Mouse (Mus musculus): ENCODE measurements around the gene R3hdm2.

R3hdm2 gene

DNA sequence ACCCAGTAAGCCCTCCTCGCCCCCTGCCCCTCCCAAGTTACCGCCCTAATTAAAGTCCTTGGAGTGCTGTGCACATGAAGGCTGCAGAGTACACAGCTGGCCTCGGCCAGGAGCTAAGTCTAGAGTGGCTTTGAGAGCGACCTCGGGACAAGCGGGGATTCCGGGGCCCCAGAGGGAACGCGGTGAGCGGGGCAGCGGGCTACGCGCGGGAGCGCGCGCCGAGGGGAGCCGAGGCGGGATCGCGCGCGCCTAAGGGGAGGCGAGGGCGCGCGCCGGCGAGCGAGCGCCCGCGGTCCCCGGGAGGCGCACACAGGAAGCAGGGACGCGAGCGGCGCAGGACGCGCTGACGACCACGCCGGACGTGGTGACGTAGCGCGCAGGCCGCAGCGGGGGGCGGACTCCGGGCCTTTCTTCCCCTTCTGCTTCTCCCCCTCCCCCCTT lies at the start of gene R3hdm2:
TSS of gene R3hdm2 (plus strand) at position 77 of the 441 bp plus-strand sequence.
- in situ Hi-C loops (cut with MboI; ENCODE audit: low sequenced_read_pairs): no loop called here

DNA sequence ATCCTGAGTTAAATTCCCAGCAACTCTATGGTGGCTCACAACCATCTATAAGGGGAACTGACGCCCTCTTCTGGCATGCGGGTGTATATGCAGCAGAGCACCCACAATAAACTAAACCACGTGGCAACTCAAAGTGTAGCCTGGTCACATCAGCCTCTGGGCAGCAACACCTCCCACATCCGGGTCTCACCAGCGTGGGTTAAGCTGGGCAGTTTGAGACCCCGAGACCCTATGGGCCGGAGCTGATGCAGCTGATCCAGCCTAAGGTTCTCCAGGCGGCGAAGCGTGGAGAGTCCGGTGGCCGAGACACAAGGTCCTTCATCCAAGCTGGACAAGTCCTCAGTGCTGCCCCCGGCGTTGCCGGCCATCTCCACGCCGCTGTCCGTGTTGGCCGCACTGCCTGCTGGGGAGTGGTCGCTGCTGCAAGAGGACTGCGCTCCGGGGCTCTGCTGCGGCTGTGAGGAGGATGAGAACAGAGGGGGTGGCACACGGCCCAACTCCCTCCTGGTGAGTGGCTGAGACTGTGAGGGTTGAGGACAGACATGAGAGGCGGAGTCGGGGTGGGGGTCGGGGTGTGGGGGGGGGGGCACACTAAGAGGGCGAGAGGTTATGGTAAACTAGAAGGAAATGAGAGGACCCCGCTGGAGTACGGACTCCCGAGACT lies 47.8 kb upstream of the R3hdm2 start:
- in situ Hi-C loops (cut with MboI; ENCODE audit: low sequenced_read_pairs): no loop called here

GRCm38 (mm10) chr10:127333152-127333551 lies 47.0 kb upstream of the R3hdm2 start:
- in situ Hi-C loops (cut with MboI; ENCODE audit: low sequenced_read_pairs): no loop called here

DNA sequence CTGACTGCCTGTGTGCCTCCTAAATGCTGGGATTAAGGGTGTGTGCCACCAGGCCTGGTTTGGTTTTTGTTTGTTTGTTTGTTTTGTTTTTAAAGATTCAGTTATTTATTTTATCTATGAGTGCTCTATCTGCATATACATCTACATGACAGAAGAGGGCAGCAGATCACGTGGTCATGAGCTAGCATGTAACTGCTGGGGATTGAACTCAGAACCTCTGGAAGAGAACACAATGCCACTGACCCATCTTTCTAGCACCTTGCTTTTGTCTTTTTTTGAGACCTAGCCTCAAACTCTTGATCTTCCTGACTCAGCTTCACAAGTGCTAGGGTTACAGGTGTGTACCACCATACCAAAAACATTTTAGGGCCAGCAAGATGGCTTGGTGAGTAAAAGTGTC lies 44.9 kb upstream of the R3hdm2 start:
- in situ Hi-C loops (cut with MboI; ENCODE audit: low sequenced_read_pairs): no loop called here

- in situ Hi-C loops (cut with MboI; ENCODE audit: low sequenced_read_pairs): no loop called here
These were observed 43.2 kb upstream of the R3hdm2 start for GRCm38 (mm10) chr10:127336952-127337351.

DNA sequence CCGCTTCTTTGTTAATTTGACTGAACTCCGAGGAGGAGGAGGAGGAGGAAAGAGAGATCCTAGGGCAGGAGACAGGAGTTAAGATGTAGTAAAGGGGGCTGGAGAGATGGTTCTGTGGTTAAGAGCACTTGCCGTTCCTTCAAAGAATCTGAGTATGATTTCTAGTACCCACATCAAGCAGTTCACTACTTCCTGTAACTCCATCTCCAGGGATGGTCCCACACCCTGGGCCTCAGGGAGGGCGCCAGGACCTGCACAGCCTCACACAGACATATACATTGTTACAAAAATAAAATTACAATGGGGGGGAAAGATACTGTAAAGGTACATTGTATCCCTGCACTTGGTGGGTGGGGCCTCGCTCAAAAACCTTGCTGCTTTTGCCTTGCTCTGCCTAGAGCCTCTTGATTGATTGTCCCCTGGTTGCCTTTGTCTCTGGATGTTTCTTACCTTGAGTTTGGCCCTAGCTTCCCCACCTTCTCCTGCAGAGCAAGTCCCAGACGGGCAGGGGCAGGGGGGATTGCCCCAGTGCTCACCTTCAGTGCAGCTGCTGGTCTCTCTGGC lies 42.5 kb upstream of the R3hdm2 start:
- in situ Hi-C loops (cut with MboI; ENCODE audit: low sequenced_read_pairs): no loop called here

GRCm38 (mm10) chr10:127338930-127339682 lies 41.0 kb upstream of the R3hdm2 start:
- in situ Hi-C loops (cut with MboI; ENCODE audit: low sequenced_read_pairs): no loop called here

GRCm38 (mm10) chr10:127339683-127340576 lies 40.2 kb upstream of the R3hdm2 start:
- in situ Hi-C loops (cut with MboI; ENCODE audit: low sequenced_read_pairs): no loop called here

- in situ Hi-C loops (cut with MboI; ENCODE audit: low sequenced_read_pairs): no loop called here
These were observed 39.4 kb upstream of the R3hdm2 start for GRCm38 (mm10) chr10:127340577-127341359.

DNA sequence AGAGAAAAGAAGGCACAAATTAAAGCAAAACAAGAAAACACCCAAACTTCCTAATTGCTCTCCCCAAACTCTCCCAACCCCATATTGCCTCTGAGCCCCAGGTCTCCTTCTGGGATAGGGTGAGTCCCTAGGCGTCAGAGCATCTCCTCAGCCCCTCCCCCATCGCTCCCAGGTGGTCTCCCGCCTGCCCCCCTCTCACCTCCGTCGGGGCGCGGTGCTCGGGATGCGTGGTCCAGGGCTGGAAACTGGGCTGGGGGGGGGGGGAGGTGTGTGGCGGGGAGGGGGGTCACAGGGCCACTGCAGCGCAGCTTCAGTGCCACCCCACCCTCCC lies 38.8 kb upstream of the R3hdm2 start:
- in situ Hi-C loops (cut with MboI; ENCODE audit: low sequenced_read_pairs): no loop called here

- in situ Hi-C loops (cut with MboI; ENCODE audit: low sequenced_read_pairs): no loop called here
These were observed 38.1 kb upstream of the R3hdm2 start, which contains the start of gene Gli1 for GRCm38 (mm10) chr10:127341891-127342639. Gli1 (minus strand) TSS chr10:127341974.

DNA sequence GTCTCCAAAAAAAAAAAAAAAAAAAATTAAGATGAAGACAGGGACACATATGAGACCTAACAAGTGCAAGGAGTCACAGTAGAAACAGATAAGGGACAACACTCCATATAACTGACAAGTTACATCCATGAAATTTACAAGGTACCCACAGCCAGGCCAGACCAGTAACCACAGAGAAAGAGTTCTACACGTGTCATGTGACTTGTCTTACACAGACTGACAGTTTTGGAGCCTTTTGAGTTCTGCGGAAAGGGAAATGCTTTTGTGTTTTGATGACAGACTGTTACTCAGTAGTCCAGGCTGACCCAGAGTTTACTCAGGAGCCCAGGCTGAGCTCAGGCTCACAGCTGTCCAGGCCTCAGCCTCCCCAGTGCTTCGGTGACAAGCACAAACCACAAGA lies 37.1 kb upstream of the R3hdm2 start:
- in situ Hi-C loops (cut with MboI; ENCODE audit: low sequenced_read_pairs): no loop called here

GRCm38 (mm10) chr10:127346173-127346572 lies 34.0 kb upstream of the R3hdm2 start:
- in situ Hi-C loops (cut with MboI; ENCODE audit: low sequenced_read_pairs): no loop called here

DNA sequence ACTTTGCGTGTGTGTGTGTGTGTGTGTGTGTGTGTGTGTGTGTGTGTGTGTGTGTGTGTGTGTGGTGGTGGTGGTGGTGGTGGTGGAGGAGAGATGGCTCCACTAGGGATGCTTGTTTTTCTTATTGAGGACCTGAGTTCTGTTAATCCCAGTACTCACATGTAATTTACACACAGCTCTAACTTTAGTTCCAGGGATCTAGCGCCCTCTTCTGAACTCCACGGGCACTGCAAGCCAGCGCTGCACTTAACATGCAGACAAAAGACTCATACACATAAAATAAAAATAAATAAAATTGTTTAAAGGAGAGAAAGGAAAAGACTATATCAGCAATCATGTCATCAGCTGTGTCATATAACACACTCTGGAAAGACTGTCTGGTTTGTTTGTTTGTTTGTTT lies 31.2 kb upstream of the R3hdm2 start:
- in situ Hi-C loops (cut with MboI; ENCODE audit: low sequenced_read_pairs): no loop called here

DNA sequence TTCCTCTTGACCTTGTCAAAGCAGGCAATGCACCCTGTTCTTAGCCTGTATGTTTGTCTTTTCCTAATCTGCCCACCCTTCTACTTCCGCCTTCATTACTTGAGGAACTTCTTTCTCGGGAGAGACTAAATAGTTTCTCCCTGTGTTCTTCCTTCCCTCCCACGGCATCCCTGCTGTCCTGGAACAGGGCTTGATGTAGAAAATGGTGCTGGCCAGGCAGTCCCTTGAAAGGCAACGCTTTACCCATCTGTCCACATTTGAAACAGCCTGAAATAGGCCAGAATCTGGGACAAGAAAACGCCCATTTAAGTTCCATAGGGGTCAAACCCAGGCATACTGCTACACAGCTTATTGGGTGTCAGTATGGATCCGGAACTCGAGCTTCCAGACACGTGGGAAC lies 30.3 kb upstream of the R3hdm2 start:
- in situ Hi-C loops (cut with MboI; ENCODE audit: low sequenced_read_pairs): no loop called here

GRCm38 (mm10) chr10:127350594-127351284 lies 29.4 kb upstream of the R3hdm2 start:
- in situ Hi-C loops (cut with MboI; ENCODE audit: low sequenced_read_pairs): no loop called here

- in situ Hi-C loops (cut with MboI; ENCODE audit: low sequenced_read_pairs): no loop called here
These were observed 28.9 kb upstream of the R3hdm2 start for GRCm38 (mm10) chr10:127351285-127351595.

DNA sequence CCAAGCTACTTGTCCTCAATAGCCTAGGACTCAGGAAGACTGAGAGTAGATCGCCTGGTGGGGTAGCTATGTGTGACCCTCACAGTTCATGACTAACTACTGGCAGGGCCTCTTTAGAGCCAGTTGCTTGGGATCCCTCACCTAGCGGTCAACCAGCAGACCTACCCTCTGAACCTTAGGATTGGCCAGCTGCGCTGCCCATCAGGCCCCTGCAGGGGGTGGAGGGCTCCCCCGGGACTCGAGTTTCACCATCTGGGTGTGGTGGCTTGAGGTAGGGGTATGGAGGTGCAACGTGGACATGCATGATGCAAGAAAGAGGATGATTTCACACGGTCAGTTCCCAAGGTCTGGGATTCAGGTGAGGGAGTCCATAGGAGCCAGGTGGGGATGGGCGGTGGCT lies 28.4 kb upstream of the R3hdm2 start:
- in situ Hi-C loops (cut with MboI; ENCODE audit: low sequenced_read_pairs): no loop called here

DNA sequence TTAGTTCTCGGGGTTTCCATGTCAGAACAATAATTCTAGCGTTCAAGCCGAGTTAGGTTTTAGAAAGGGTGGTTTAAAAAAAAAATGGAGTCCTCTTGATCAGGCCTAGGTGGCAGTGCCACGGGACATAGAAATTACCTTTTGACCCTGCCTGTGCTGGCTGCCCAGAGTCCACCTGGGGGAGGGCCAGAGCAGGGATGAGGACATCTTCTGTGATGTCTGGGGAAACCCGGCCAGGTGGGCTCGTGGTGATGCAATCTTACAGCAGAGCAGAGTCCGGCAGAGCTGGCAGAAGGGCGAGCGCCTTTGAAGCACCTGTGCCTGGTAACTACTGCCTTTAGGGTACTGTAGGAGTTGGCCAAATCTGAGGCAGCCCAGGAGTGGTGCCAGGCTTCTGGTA lies 27.9 kb upstream of the R3hdm2 start:
- in situ Hi-C loops (cut with MboI; ENCODE audit: low sequenced_read_pairs): no loop called here
